Mouse (Mus musculus): ENCODE measurements around the gene Wdhd1. TPM values are rescaled to one million over a fixed set of nuclear protein-coding genes. Genes with fewer than 3 reads are reported as not detected.

Gene Wdhd1
- total and polyA plus RNA-seq, 3 experiments = 37.1 to 81.0 (median 61.4) TPM

DNA sequence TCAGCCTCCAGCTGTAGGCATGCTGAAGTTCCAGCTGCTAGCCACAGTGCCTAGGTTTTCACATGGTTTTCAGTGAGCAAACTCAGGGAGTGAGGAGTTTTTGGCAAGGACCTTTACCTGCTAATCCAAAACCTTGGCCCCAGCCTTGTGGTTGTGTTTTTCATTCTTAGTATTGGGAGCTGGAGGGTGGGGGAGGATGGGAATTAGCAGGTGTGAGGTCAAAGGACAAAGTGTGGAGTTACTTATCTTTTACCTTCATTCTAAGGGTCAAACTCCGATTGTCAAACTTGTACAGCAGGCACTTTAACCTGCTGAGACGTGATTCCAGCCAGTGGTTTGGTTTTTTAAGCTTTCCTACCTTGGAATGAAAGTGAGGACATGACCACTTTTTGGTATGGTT lies 19.6 kb upstream of the Wdhd1 start:
- Histone ChIP-seq H3K4me2 (ENCODE audit: insufficient read depth, low read depth, poor library complexity, severe bottlenecking) (no peak overlapping the region), H3K4me3 (replicated peaks in 1 of 3; ENCODE audit: low read depth in 2 of 3, low read length in 2 of 3, poor library complexity in 1 of 3) (no peak overlapping the region), H3K4me1 (ENCODE audit: control insufficient read depth in 1 of 2, insufficient read depth in 2 of 2) (peaks cover 0 to 64% of the 10 kb centered on the region in 2 experiments; a peak in 2 of 4 replicates), H3K9ac (ENCODE audit: insufficient read depth, low read depth) (no peak overlapping the region), H3K79me2 (replicated peaks; ENCODE audit: control insufficient read depth, extremely low read depth, insufficient read depth, poor library complexity, severe bottlenecking) (peaks cover 30% of the 10 kb centered on the region), H3K36me3 (replicated peaks in 1 of 2; ENCODE audit: control insufficient read depth in 1 of 2, insufficient read depth in 1 of 2, low read length in 1 of 2) (peaks cover under 1 to 21% of the 10 kb centered on the region in 2 experiments), H3K9me3 (replicated peaks; ENCODE audit: low read length) (no peaks in the 10 kb centered on the region), H3K27me3 (replicated peaks) (no peaks in the 10 kb centered on the region), H3K27ac (ENCODE audit: insufficient read depth, low read depth) (no peak overlapping the region)
- in situ Hi-C loops (cut with MboI; ENCODE audit: low pct_ligation_motif_present, low pct_unique_long_range_greater_than_20kb, low sequenced_read_pairs) (no loop called here), dilution Hi-C loops (cut with MboI; ENCODE audit: extremely low pct_ligation_motif_present, extremely low pct_unique_long_range_greater_than_20kb, low sequenced_read_pairs) (no loop called here)
- no peak for TF ChIP-seq MAFK (IDR thresholded peaks at IDR 0.05; ENCODE audit: insufficient replicate concordance, low read length)
- TF ChIP-seq SMC3 (IDR thresholded peaks at IDR 0.05; ENCODE audit: low read depth, low read length) = no peak
- no peak for TF ChIP-seq E2F4 (IDR thresholded peaks at IDR 0.05; ENCODE audit: insufficient replicate concordance, low read depth, low read length)
- TF ChIP-seq KAT2A (IDR thresholded peaks at IDR 0.05; ENCODE audit: insufficient replicate concordance, low read length) = no peak
- TF ChIP-seq SIN3A (IDR thresholded peaks at IDR 0.05; ENCODE audit: low read length) = no peak
- TF ChIP-seq MAX (IDR thresholded peaks at IDR 0.05; ENCODE audit: low read length) = no peak
- no peak for TF ChIP-seq TBP (conservative IDR thresholded peaks at IDR 0.05; ENCODE audit: low read depth, low read length)
- TF ChIP-seq ZNF384 (IDR thresholded peaks at IDR 0.05; ENCODE audit: low read depth, low read length) = no peak
- no peak for TF ChIP-seq PAX5 (IDR thresholded peaks at IDR 0.05; ENCODE audit: low read length)
- no peak for TF ChIP-seq UBTF (IDR thresholded peaks at IDR 0.05; ENCODE audit: low read depth, low read length)
- no peak for TF ChIP-seq MEF2A (IDR thresholded peaks at IDR 0.05; ENCODE audit: borderline replicate concordance, low read depth, low read length)
- TF ChIP-seq IRF4 (IDR thresholded peaks at IDR 0.05; ENCODE audit: low read depth, low read length) = no peak
- no peak for TF ChIP-seq TCF12 (IDR thresholded peaks at IDR 0.05; ENCODE audit: low read depth, low read length)
- TF ChIP-seq MAZ (IDR thresholded peaks at IDR 0.05; ENCODE audit: low read depth, low read length) = no peak
- TF ChIP-seq RCOR1 (conservative IDR thresholded peaks at IDR 0.05; ENCODE audit: low read depth, low read length) = no peak
- TF ChIP-seq HCFC1 (IDR thresholded peaks at IDR 0.05; ENCODE audit: low read depth, low read length) = no peak
- TF ChIP-seq CTCF (conservative IDR thresholded peaks at IDR 0.05 in 1 of 2, IDR thresholded peaks at IDR 0.05 in 1 of 2; ENCODE audit: low read depth in 2 of 2, low read length in 2 of 2) = no peak
- no peak for TF ChIP-seq ELF1 (IDR thresholded peaks at IDR 0.05; ENCODE audit: low read depth, low read length)
- no peak for DNase-seq (ENCODE audit: extremely low read depth)

DNA sequence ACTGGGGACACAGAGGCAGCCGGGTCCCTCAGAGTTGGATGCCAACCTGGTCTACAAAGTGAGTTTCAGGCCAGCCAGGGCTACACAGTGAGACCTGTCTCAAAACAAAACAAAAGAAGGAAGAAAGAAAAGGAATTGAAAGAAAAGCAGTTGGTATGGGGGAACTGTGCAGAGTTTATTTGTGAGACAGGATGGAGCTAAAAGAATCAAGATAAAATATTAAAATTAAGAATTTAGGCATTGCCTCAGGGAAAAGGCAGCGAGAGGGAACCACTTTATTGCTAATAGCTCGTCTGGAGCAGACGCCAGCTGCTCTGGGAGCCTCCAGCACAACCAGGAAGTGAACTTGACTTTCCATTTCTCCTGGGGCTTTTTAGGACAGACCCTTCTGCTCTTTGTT lies 17.5 kb upstream of the Wdhd1 start:
- Histone ChIP-seq H3K4me3 (replicated peaks in 1 of 3; ENCODE audit: low read depth in 2 of 3, low read length in 2 of 3, poor library complexity in 1 of 3) (no peak overlapping the region), H3K9ac (ENCODE audit: insufficient read depth, low read depth) (peak overlapping the region; percentile 40; the same call in 1 of the 2 replicates), H3K4me2 (ENCODE audit: insufficient read depth, low read depth, poor library complexity, severe bottlenecking) (peak overlapping the region; percentile 84), H3K27me3 (replicated peaks) (no peaks in the 10 kb centered on the region), H3K27ac (ENCODE audit: insufficient read depth, low read depth) (no peak overlapping the region), H3K36me3 (replicated peaks in 1 of 2; ENCODE audit: control insufficient read depth in 1 of 2, insufficient read depth in 1 of 2, low read length in 1 of 2) (peaks cover 15 to 23% of the 10 kb centered on the region in 2 experiments), H3K79me2 (replicated peaks; ENCODE audit: control insufficient read depth, extremely low read depth, insufficient read depth, poor library complexity, severe bottlenecking) (peaks cover 10% of the 10 kb centered on the region), H3K4me1 (ENCODE audit: control insufficient read depth in 1 of 2, insufficient read depth in 2 of 2) (peaks cover 0 to 49% of the 10 kb centered on the region in 2 experiments; a peak in 2 of 4 replicates), H3K9me3 (replicated peaks; ENCODE audit: low read length) (no peaks in the 10 kb centered on the region)
- dilution Hi-C loops (cut with MboI; ENCODE audit: extremely low pct_ligation_motif_present, extremely low pct_unique_long_range_greater_than_20kb, low sequenced_read_pairs) = no loop called here
- DNase-seq (ENCODE audit: extremely low read depth) = no peak
- in situ Hi-C loops (cut with MboI; ENCODE audit: low pct_ligation_motif_present, low pct_unique_long_range_greater_than_20kb, low sequenced_read_pairs) = no loop called here
- TF ChIP-seq CHD2 (IDR thresholded peaks at IDR 0.05; ENCODE audit: low read length) (no peak), BHLHE40 (IDR thresholded peaks at IDR 0.05; ENCODE audit: low read depth, low read length) (no peak), SIN3A (IDR thresholded peaks at IDR 0.05; ENCODE audit: low read length) (no peak; the same call in 1 of the 2 replicates), RCOR1 (conservative IDR thresholded peaks at IDR 0.05; ENCODE audit: low read depth, low read length) (no peak; the same call in 1 of the 2 replicates), ZMIZ1 (IDR thresholded peaks at IDR 0.05; ENCODE audit: low read depth, low read length) (no peak), TCF12 (IDR thresholded peaks at IDR 0.05; ENCODE audit: low read depth, low read length) (0 out of 2 replicates have a peak, but pooled peaks have one; percentile 19), MXI1 (IDR thresholded peaks at IDR 0.05; ENCODE audit: low read depth, low read length) (no peak), MEF2A (IDR thresholded peaks at IDR 0.05; ENCODE audit: borderline replicate concordance, low read depth, low read length) (no peak), IRF4 (IDR thresholded peaks at IDR 0.05; ENCODE audit: low read depth, low read length) (peak; percentile 81), NELFE (IDR thresholded peaks at IDR 0.05; ENCODE audit: low read depth, low read length) (no peak), JUN (IDR thresholded peaks at IDR 0.05; ENCODE audit: insufficient read depth, low read depth, low read length) (no peak; the same call in 1 of the 2 replicates), ZC3H11A (IDR thresholded peaks at IDR 0.05; ENCODE audit: low read depth, low read length) (no peak), ETS1 (conservative IDR thresholded peaks at IDR 0.05; ENCODE audit: low read depth, low read length) (no peak), CTCF (conservative IDR thresholded peaks at IDR 0.05 in 1 of 2, IDR thresholded peaks at IDR 0.05 in 1 of 2; ENCODE audit: low read depth in 2 of 2, low read length in 2 of 2) (no peak), MYC (IDR thresholded peaks at IDR 0.05; ENCODE audit: low read depth, low read length) (no peak), CHD1 (IDR thresholded peaks at IDR 0.05; ENCODE audit: low read depth, low read length) (0 out of 2 replicates have a peak, but pooled peaks have one; percentile 62), USF1 (IDR thresholded peaks at IDR 0.05; ENCODE audit: low read depth, low read length) (no peak), EP300 (IDR thresholded peaks at IDR 0.05; ENCODE audit: low read length) (peak; percentile 85), ELF1 (IDR thresholded peaks at IDR 0.05; ENCODE audit: low read depth, low read length) (peak; percentile 72), NRF1 (IDR thresholded peaks at IDR 0.05; ENCODE audit: low read depth, low read length) (no peak), JUND (conservative IDR thresholded peaks at IDR 0.05; ENCODE audit: low read depth, low read length) (no peak)

All from CH12.LX (cell line).